Mouse (Mus musculus): ENCODE data around the gene Ehd1. TPM values are rescaled to one million over a fixed set of nuclear protein-coding genes. Genes with fewer than 3 reads are reported as not detected.
"Not testable (repeated sequence)": the region's sequence is repeated elsewhere in the genome, so short reads cannot be mapped to it uniquely, and the experiment has no call there.

Gene Ehd1
- polyA plus RNA-seq, 1 experiment = 285 TPM

GRCm38 (mm10) chr19:6284502-6284901, 8.0 kb downstream of the Ehd1 start:
- WGBS = 81% methylated on average over 12 of the region's 12 CpGs
- Histone ChIP-seq H3K27ac (ENCODE audit: insufficient read depth, low read length) (no peak overlapping the region), H3K4me1 (ENCODE audit: control insufficient read depth, insufficient read depth, insufficient read length) (no peaks in the 10 kb centered on the region; the same call in 1 of the 2 replicates), H3K4me3 (ENCODE audit: extremely low read depth, insufficient read depth, insufficient read length) (no peak overlapping the region), H3K36me3 (ENCODE audit: control insufficient read depth, insufficient read depth, low read length) (peaks cover 20% of the 10 kb centered on the region), H3K27me3 (ENCODE audit: control insufficient read depth, insufficient read depth, low read length) (no peaks in the 10 kb centered on the region)
- TF ChIP-seq CTCF (IDR thresholded peaks at IDR 0.05; ENCODE audit: extremely low read depth, insufficient read depth, insufficient read length, insufficient replicate concordance) (no peak), POLR2A (IDR thresholded peaks at IDR 0.05; ENCODE audit: low read depth, low read length) (no peak)
- DNase-seq (ENCODE audit: low read depth in 1 of 2, low spot score in 2 of 2) = no peak

DNA sequence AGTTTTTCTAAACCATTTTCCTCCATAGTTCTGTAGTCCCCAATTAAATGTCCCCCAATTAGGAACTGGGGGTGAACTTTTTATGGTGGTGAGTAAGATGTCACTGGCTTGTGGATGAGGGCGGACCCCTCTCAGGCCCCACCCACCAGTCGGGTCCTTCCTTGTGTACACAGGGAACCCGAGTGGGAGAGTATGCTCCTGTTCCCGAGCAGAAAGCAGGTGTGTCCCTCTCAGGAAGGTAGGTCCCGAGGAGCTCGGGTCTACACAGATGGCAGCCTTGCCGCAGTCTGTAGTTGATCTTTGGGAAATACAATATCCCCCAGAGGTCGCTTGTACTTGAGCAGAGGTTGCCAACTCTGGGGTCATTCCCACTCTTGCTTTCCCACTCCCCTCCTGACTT, 8.7 kb downstream of the Ehd1 start:
- no peak for TF ChIP-seq POLR2A (IDR thresholded peaks at IDR 0.05; ENCODE audit: low read depth, low read length)
- TF ChIP-seq CTCF (IDR thresholded peaks at IDR 0.05; ENCODE audit: extremely low read depth, insufficient read depth, insufficient read length, insufficient replicate concordance) = no peak
- no peak overlapping the region for H3K27ac ChIP-seq (ENCODE audit: insufficient read depth, low read length)
- H3K4me3 ChIP-seq (ENCODE audit: extremely low read depth, insufficient read depth, insufficient read length) = no peak overlapping the region
- peaks cover 21% of the 10 kb centered on the region for H3K36me3 ChIP-seq (ENCODE audit: control insufficient read depth, insufficient read depth, low read length)
- no peaks in the 10 kb centered on the region for H3K27me3 ChIP-seq (ENCODE audit: control insufficient read depth, insufficient read depth, low read length)
- no peaks in the 10 kb centered on the region; the same call in 1 of the 2 replicates for H3K4me1 ChIP-seq (ENCODE audit: control insufficient read depth, insufficient read depth, insufficient read length)
- 79% methylated on average over 8 of the region's 8 CpGs for WGBS
- no peak for DNase-seq (ENCODE audit: low read depth in 1 of 2, low spot score in 2 of 2)

- 75% methylated on average over 7 of the region's 7 CpGs for WGBS
- DNase-seq (ENCODE audit: low read depth in 1 of 2, low spot score in 2 of 2) = no peak
- TF ChIP-seq POLR2A (IDR thresholded peaks at IDR 0.05; ENCODE audit: low read depth, low read length) (no peak), CTCF (IDR thresholded peaks at IDR 0.05; ENCODE audit: extremely low read depth, insufficient read depth, insufficient read length, insufficient replicate concordance) (no peak)
- H3K27me3 ChIP-seq (ENCODE audit: control insufficient read depth, insufficient read depth, low read length) = no peaks in the 10 kb centered on the region
- no peaks in the 10 kb centered on the region; the same call in 1 of the 2 replicates for H3K4me1 ChIP-seq (ENCODE audit: control insufficient read depth, insufficient read depth, insufficient read length)
- H3K36me3 ChIP-seq (ENCODE audit: control insufficient read depth, insufficient read depth, low read length) = peaks cover 21% of the 10 kb centered on the region
- 0 out of 2 replicates have a peak overlapping the region, but pooled peaks have one; percentile 6 for H3K27ac ChIP-seq (ENCODE audit: insufficient read depth, low read length)
- no peak overlapping the region for H3K4me3 ChIP-seq (ENCODE audit: extremely low read depth, insufficient read depth, insufficient read length)
These were observed 9.3 kb downstream of the Ehd1 start for GRCm38 (mm10) chr19:6285632-6286433.

DNA sequence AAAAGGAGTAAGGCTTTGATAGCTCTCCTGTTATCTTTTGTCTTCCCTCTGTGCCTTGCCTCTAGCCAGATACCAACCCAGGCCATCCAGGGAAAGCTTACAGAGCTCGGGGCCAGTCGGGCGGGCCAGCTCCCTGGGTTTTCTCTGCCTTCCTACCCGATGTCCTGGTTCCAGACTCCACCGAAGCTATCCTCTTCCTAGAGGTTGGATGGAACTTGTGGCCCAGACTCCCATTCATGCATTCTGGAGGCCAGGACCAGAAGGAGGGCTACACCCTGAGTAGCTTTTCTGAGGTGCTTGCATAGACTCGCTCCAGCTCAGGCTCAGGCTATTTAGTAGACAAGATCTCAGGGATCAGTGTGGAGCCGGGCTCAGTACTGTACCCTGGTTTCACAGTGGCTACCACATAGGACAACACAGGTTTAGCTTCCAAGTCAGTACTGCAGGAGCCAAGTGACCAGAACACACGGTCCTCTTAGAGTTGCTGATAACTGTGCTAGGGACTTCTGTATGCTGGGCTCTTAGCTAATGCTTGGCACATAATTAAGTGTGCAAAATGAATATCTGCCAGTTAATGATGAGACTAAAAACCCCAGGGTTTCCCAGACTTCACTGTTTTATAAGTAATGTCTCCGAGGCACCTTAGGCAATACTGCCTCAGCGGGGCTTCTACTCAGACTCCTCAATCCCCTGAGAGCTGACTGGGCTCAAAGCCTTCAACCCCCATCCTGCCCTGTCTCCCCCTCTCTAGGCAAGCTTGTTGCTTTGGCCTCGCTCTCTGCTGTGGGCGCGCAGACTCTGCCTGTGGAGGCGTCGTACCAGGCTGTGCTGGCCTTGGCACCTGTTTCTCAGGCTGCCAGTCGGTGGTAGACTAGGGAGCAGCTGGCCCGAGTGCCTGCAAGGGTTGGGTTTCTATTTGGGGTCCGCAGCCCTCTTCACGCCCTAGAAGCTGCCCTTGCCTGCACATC, 10.2 kb downstream of the Ehd1 start:
- no peak for DNase-seq (ENCODE audit: low read depth in 1 of 2, low spot score in 2 of 2)
- 79% methylated on average over 19 of the region's 19 CpGs for WGBS
- TF ChIP-seq POLR2A (IDR thresholded peaks at IDR 0.05; ENCODE audit: low read depth, low read length) = no peak
- TF ChIP-seq CTCF (IDR thresholded peaks at IDR 0.05; ENCODE audit: extremely low read depth, insufficient read depth, insufficient read length, insufficient replicate concordance) = no peak
- Histone ChIP-seq H3K4me3 (ENCODE audit: extremely low read depth, insufficient read depth, insufficient read length) (no peak overlapping the region), H3K36me3 (ENCODE audit: control insufficient read depth, insufficient read depth, low read length) (peaks cover 18% of the 10 kb centered on the region), H3K4me1 (ENCODE audit: control insufficient read depth, insufficient read depth, insufficient read length) (no peaks in the 10 kb centered on the region; the same call in 1 of the 2 replicates), H3K27ac (ENCODE audit: insufficient read depth, low read length) (no peak overlapping the region; the same call in 1 of the 2 replicates), H3K27me3 (ENCODE audit: control insufficient read depth, insufficient read depth, low read length) (no peaks in the 10 kb centered on the region)

DNA sequence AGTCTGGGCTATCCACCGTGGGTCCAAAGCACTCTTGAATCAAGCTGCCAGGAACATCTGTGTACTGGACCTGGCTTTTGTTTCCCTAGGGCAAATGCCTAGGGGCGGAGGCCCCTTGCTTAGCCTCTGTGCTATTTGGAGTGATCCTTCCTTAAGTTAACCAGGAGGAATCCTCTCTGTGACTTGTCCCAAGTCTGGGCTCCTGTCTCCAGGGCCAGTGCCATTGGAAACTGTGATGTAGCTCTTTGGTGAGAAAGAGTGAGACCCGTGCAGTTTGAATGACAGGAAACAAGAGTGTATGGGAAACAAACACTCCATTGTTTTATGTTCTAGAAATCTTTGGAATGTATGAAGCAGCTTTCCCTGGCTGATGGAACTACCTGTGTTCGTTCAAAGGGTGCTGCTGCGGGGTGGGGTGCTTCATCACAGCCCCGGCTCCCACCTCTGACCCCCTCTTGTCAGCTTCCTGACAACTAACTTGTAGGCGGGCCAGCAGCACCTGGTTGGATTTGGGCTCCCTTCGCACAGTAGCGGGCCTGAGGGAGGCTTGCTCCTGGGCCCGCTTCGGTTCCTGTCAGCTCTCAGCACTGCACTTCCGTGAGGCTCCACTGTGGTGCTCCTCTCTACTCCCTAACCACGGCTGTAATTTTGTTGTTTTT, 11.8 kb downstream of the Ehd1 start:
- H3K4me3 ChIP-seq (ENCODE audit: extremely low read depth, insufficient read depth, insufficient read length) = no peak overlapping the region
- 74% methylated on average over 13 of the region's 13 CpGs for whole genome bisulfite sequencing
- no peaks in the 10 kb centered on the region; the same call in 1 of the 2 replicates for H3K4me1 ChIP-seq (ENCODE audit: control insufficient read depth, insufficient read depth, insufficient read length)
- H3K36me3 ChIP-seq (ENCODE audit: control insufficient read depth, insufficient read depth, low read length) = peaks cover 13% of the 10 kb centered on the region
- no peaks in the 10 kb centered on the region for H3K27me3 ChIP-seq (ENCODE audit: control insufficient read depth, insufficient read depth, low read length)
- TF ChIP-seq POLR2A (IDR thresholded peaks at IDR 0.05; ENCODE audit: low read depth, low read length) (no peak), CTCF (IDR thresholded peaks at IDR 0.05; ENCODE audit: extremely low read depth, insufficient read depth, insufficient read length, insufficient replicate concordance) (no peak)
- no peak overlapping the region for H3K27ac ChIP-seq (ENCODE audit: insufficient read depth, low read length)
- DNase-seq (ENCODE audit: low read depth in 1 of 2, low spot score in 2 of 2) = no peak

GRCm38 (mm10) chr19:6289696-6290238, 13.2 kb downstream of the Ehd1 start:
- no peak overlapping the region for H3K27ac ChIP-seq (ENCODE audit: insufficient read depth, low read length)
- H3K4me3 ChIP-seq (ENCODE audit: extremely low read depth, insufficient read depth, insufficient read length) = no peak overlapping the region
- H3K27me3 ChIP-seq (ENCODE audit: control insufficient read depth, insufficient read depth, low read length) = no peaks in the 10 kb centered on the region
- peaks cover 11% of the 10 kb centered on the region for H3K36me3 ChIP-seq (ENCODE audit: control insufficient read depth, insufficient read depth, low read length)
- H3K4me1 ChIP-seq (ENCODE audit: control insufficient read depth, insufficient read depth, insufficient read length) = peaks cover 3% of the 10 kb centered on the region; the same call in 1 of the 2 replicates
- no peak for DNase-seq (ENCODE audit: low read depth in 1 of 2, low spot score in 2 of 2)
- WGBS = 91% methylated on average over 14 of the region's 14 CpGs
- no peak for TF ChIP-seq POLR2A (IDR thresholded peaks at IDR 0.05; ENCODE audit: low read depth, low read length)
- no peak for TF ChIP-seq CTCF (IDR thresholded peaks at IDR 0.05; ENCODE audit: extremely low read depth, insufficient read depth, insufficient read length, insufficient replicate concordance)

- WGBS = 94% methylated on average over 5 of the region's 6 CpGs
- not testable (repeated sequence) for H3K27me3 ChIP-seq (ENCODE audit: control insufficient read depth, insufficient read depth, low read length); H3K4me1 ChIP-seq (ENCODE audit: control insufficient read depth, insufficient read depth, insufficient read length); H3K4me3 ChIP-seq (ENCODE audit: extremely low read depth, insufficient read depth, insufficient read length); H3K27ac ChIP-seq (ENCODE audit: insufficient read depth, low read length); DNase-seq (ENCODE audit: low read depth in 1 of 2, low spot score in 2 of 2)
- peaks cover 19% of the 10 kb centered on the region for H3K36me3 ChIP-seq (ENCODE audit: control insufficient read depth, insufficient read depth, low read length)
These were observed 14.2 kb downstream of the Ehd1 start for GRCm38 (mm10) chr19:6290720-6291116.

Measured in spleen, adult 2 months (tissue).